Mouse (Mus musculus): Measurements from ENCODE around the gene Kif5c.

Kif5c gene

GRCm38 (mm10) chr2:49671753-49672500, 52.8 kb downstream of the Kif5c start:
- no peak for DNase-seq (ENCODE audit: low spot score in 2 of 2)

DNA sequence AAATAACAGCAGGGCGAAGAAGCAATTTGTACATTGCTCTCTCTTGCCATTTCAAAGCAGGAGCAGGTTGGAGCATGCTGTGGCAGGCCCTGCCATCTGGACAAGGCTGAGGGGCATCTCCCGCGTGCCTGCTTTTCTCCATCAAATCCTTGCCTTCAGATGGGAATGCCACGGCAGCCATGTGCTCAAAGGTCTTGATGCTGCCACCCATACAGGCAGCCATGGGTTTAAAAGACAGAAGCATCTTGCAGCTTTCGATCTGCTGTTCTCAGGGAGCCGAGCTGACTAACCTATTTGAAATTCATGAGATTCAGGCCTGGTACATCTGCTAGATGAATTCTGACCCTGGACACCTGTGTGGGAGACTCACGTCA, 53.4 kb downstream of the Kif5c start:
- no peak for DNase-seq (ENCODE audit: low spot score in 2 of 2)

- DNase-seq (ENCODE audit: low spot score in 2 of 2): no peak
Observed at GRCm38 (mm10) chr2:49676020-49676419, 56.9 kb downstream of the Kif5c start.

- no peak for DNase-seq (ENCODE audit: low spot score in 2 of 2)
Observed at GRCm38 (mm10) chr2:49678386-49678785, 59.3 kb downstream of the Kif5c start.

- no peak for DNase-seq (ENCODE audit: low spot score in 2 of 2)
Observed at GRCm38 (mm10) chr2:49679135-49679964, 60.3 kb downstream of the Kif5c start.

GRCm38 (mm10) chr2:49682754-49683153, 63.7 kb downstream of the Kif5c start:
- DNase-seq (ENCODE audit: low spot score in 2 of 2): no peak

DNA sequence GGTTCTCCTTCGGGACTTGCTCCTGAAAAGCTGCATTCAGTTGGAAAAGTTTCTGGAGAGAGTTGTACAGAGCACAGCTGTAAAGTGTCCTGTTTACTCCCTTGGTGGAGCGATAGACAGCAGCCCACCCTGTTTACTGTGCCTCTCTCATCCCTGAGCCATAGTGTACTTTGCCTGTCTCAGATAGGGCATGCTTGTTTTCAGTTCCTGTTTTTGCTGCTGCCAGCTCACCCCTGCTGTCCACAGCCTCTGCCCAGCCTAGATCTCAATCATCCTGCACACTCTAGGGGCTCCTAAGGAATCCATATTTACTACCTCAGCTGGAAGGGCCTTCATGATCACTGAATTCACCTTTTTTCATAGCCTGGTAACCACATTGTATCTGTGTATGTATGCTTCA, 65.7 kb downstream of the Kif5c start:
- DNase-seq (ENCODE audit: low spot score in 2 of 2): no peak

DNA sequence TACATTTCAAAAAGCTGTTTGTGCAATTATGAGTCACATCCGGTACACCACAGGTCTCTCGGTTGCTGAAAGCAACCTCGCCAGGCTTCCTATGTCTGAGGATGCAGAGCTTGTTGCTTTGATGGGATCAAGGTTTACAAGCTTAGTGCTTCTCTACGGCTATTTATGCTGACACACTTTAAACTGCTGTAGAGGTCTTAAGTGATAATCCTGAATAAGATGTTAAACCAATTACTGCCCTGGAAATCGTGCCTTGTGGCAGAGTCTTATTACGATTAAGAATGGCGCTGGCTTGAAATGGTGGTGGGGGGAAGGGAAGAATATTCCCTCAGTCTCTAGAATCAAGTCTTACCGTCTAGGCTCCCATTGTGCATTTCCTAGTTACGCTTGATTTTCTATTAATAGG, 71.3 kb downstream of the Kif5c start:
- no peak for DNase-seq (ENCODE audit: low spot score in 2 of 2)

- DNase-seq (ENCODE audit: low spot score in 2 of 2): peak in 1 of 2 experiments; percentile 50
Observed at GRCm38 (mm10) chr2:49691441-49691840, 72.3 kb downstream of the Kif5c start.

GRCm38 (mm10) chr2:49694727-49695126, 75.6 kb downstream of the Kif5c start:
- no peak for DNase-seq (ENCODE audit: low spot score in 2 of 2)

GRCm38 (mm10) chr2:49695461-49695860, 76.4 kb downstream of the Kif5c start:
- no peak for DNase-seq (ENCODE audit: low spot score in 2 of 2)

- no peak for DNase-seq (ENCODE audit: low spot score in 2 of 2)
Observed at GRCm38 (mm10) chr2:49698851-49699250, 79.8 kb downstream of the Kif5c start.

DNA sequence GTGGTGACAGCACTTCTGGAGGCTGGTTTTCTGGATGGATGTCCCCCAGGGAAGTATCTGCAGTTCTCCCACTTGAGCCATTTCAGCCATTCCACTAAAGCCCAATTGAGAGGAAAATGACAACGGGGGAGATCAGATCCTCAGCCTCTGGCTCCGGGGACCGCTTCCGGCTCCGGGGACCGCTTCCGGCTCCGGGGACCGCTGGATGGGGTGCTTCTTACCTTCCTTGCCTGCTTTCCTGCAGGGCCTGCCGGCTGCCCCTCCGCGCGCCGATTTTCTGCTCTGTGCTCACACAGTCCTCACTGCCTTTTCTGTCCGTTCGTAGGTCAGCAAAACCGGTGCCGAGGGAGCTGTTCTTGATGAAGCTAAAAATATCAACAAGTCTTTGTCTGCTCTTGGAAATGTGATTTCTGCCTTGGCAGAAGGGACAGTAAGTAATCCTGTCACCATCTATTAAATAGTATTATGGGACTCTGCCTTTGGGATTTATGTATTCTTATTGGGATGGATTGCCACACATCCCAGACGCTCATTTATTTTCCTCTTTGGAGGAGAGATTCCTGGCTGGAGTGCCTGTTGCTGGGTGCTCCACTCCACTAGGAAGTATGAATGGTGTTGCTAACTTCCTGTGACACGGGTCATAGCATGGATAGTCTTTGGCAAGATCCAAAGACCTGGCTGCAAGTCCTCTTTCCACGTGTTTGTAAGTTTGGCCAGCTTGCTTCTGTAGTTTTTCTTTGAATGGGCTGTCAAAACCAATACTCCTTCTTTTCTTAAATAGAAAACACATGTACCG, 81.3 kb downstream of the Kif5c start:
- no peak for DNase-seq (ENCODE audit: low spot score in 2 of 2)

DNA sequence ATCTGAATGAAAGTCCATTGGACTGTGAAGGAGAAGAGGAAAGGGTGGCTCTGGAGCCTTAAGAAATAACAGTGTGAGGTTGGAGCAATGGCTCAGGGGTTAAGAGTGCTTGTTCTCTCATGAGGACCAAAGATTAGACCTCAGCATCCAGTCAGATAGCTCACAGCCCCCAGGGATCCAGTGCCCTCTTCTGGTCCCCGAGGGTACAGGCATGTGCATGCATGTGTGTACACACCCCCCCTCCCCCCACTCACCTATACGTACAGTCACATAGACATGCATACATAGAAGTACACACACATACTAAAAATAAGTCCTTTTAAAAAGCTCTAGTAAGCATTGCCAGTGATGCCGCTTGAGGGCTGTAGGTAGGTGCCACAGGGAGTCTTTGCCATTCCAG, 91.1 kb downstream of the Kif5c start:
- no peak for DNase-seq (ENCODE audit: low spot score in 2 of 2)

GRCm38 (mm10) chr2:49711693-49712092, 92.6 kb downstream of the Kif5c start:
- no peak for DNase-seq (ENCODE audit: low spot score in 2 of 2)

GRCm38 (mm10) chr2:49712336-49712887, 93.3 kb downstream of the Kif5c start:
- no peak for DNase-seq (ENCODE audit: low spot score in 2 of 2)

DNA sequence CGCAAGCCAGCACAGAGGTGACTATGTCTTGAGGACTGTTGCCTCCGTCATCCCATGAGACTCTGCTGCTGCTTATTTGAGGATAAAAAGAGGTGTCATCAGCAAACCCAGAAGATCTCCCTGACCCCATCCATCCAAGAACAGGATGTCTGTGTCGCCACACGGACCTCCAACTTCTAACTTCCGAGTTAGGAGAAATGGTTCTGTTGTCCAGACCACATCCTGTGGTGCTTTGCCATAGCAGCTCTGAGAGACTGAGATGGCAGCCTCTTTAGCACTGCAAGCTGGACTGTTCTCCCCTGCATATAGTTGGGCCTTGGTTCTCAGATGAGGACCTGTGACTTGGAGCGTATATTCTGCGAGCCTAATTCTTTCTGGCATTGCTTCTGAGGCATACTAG, 97.4 kb downstream of the Kif5c start:
- no peak for DNase-seq (ENCODE audit: low spot score in 2 of 2)

DNA sequence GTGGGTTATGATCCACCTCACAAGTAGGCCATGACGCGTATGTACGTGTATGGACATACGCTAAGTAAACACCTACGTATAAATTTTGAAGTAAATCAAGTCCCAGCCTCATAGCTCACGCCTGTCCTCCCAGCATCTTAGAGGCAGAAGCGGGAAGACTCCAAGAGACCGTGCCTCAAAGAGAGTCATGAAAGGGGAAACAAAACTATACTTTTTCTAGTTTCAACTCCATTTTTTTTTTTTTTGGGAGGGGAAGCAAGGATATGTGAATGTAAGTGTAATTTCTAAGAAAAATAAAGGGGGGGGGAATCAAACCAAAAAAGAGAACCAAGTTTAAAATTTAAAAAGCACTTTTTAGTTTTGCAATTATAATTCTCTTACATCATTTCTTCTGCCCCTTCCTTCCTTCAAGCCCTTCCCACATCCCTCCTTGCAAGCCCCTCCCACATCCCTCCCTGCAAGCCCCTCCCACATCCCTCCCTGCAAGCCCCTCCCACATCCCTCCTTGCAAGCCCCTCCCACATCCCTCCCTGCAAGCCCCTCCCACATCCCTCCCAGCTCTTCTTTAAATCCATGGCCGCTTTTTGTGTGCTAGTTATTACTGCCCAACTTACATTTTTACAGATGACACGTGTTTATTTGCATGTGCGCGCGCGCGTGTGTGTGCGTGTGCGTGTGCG, 98.5 kb downstream of the Kif5c start:
- no peak for DNase-seq (ENCODE audit: low spot score in 2 of 2)

- no peak for DNase-seq (ENCODE audit: low spot score in 2 of 2)
Observed at GRCm38 (mm10) chr2:49718492-49718891, 99.4 kb downstream of the Kif5c start.

DNA sequence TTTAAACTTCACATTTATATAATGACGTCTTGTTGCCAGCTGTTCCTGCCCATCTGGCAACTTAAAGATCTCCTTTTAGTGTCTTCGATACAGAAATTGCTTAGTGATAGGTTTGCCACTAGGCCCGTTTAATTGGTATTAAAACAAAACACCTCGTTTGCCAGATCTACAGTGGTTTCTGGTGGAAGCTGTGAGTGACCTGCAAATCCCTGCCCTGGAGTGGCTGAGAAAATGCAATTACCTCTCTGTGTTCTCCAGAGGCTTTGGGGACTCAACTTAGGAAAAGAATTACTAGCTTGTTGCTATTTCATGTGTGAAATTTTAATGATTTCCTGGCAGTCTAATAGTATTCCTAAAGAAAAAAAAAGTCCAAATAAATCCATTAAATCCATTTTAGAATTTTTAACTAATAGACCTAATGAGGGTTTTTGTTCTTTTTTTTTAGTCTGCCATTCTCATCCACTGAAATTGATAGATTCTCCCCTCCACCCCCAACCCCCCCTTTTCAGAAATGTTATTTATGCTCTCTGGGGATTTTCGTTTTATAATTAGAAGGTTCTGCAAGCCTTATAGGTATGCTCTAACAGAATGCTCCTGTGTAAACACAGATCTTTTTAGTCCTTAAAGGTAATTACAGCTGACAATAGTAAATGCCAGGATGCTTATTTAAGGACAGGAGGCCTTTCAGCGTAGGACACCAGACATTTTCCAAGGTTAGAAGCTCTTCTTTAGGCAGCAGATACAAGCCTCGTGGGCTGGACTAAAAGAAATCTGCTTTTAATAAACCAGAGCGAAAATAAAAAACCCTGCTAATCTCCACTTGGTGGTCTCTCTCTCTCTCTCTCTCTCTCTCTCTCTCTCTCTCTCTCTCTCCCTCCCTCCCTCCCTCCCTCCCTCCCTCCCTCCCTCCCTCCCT, 100.1 kb downstream of the Kif5c start:
- no peak for DNase-seq (ENCODE audit: low spot score in 2 of 2)
